Mouse (Mus musculus): ENCODE measurements around the gene Hdgfl2. TPM values are rescaled to one million over a fixed set of nuclear protein-coding genes. Genes with fewer than 3 reads are reported as not detected.

Gene Hdgfl2
- 140 and 150 TPM in 2 replicates for polyA plus RNA-seq (2015; fragmentation: Nextera tagmentation; extraction: Ambion mirVana)

DNA sequence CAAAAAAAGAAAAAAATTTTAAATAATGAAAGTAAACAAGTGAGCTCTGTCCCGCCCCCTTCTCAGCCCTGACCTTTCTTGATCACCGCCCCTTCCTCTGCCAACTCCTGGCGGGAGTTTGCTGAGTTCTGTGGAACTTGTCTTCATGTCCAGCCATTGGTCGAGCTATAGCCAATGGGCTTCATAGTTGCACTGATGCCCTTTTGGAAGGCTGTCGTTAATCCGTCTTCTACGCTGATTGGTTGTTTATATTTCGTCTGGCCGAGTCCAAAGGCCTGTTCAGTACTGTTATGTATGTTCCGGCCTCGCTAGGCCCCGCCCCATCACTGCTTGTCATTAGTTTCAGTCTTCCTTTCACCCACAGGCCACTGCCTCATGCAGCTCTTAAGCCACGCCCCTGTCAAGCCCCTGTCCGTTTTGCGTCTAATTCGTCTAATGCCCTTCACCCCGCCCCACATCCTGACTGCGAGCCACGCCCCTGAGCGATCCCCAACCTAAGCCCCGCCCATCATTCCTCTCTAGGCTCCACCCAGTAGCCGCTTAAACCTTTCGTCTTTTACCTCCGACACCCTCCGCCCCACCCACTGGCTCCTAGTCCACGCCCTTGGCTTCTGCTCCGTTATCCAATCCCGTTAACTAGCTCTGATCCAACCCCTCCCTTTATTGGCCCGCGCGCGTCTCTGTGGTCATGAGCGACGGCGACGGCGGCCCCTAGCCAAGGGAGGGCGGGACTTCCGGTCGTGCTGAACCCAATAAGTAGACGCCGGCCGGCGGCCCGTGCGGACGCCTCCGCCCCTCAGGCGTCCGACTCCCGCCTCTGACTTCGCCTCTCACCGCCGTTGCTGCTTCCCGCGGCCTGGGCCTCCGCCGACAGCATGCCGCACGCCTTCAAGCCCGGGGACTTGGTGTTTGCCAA, at the start of gene Hdgfl2:
Hdgfl2 (plus strand) TSS at position 755 of the 916 bp plus-strand sequence.
- peak; percentile 95 for ATAC-seq (ENCODE audit: low read depth)
- 0% methylated on average over 60 of the region's 61 CpGs for whole genome bisulfite sequencing
- H3K36me3 ChIP-seq: peaks cover 19% of the 10 kb centered on the region

DNA sequence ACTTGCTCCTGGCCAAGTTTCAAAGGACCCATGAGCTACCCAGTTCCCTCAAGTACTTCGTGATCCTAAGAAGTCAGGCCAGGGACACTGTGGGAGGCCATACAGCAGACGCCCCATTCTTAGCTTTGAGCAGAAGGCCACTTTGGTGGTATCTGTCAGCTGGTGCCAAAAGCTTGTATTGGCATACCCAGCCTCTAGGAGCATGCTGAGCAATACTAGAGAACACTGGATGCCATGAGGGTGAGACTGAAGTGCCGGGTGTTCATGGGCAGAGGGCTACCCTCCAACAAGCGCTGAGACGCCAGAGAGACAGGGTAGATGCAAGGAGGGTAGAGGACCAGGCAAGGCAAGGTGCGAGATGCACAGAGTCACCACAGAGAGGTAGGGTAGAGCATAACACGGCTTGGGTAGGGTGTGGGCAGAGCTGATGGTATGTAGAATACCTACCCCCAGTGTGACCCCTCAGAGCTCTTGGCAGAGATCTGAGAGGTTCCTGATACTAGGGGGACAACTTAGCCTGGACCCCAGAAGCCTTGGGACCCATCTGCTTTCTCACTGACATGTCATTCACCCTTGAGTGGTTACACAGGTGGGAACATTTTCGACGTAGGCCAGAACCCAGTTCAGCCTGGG, 49.1 kb upstream of the Hdgfl2 start:
- Histone ChIP-seq H3K4me2 (no peak overlapping the region), H3K9ac (0 out of 2 replicates have a peak overlapping the region, but pooled peaks have one; percentile 14), H3K27ac (replicated peaks) (no peak overlapping the region), H3K27me3 (no peaks in the 10 kb centered on the region), H3K4me1 (replicated peaks) (peaks cover 69% of the 10 kb centered on the region), H3K36me3 (peaks cover 48% of the 10 kb centered on the region), H3K4me3 (no peak overlapping the region), H3K9me3 (no peaks in the 10 kb centered on the region)
- ATAC-seq (ENCODE audit: low read depth): no peak
- 91% methylated on average over 9 of the region's 9 CpGs for WGBS

More for the DNA sequence above, at the start of gene Hdgfl2:
- Histone ChIP-seq H3K27ac (replicated peaks) (peak within 1 kb of the TSS; percentile 72), H3K9me3 (no peaks in the 10 kb centered on the region), H3K27me3 (no peaks in the 10 kb centered on the region), H3K4me2 (peak within 1 kb of the TSS; percentile 100), H3K9ac (peak within 1 kb of the TSS; percentile 95), H3K4me3 (peak within 1 kb of the TSS; percentile 84), H3K4me1 (replicated peaks) (peaks cover 43% of the 10 kb centered on the region)

DNA sequence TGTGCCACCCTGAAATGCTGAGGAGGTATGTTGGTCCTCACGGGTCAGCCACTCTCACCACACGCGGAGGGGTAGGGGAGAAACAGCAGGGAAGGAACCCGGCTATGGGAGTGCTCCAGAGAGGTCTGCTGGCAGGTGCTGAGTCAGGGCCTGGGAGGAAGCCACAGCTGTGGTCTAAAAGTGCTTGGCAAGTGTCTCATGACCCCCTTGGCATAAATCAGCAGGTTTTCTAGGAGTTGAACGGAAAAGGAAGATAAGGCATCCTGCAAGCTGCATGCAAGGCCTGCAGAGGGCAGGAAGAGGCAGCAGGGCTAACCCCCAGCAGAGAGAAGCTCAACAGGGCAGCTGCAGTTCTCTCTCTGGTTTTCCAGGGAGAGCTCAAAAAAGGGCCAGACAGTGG, 48.5 kb upstream of the Hdgfl2 start:
- Histone ChIP-seq H3K4me2 (no peak overlapping the region), H3K9ac (no peak overlapping the region), H3K9me3 (no peaks in the 10 kb centered on the region), H3K27ac (replicated peaks) (no peak overlapping the region), H3K4me3 (no peak overlapping the region), H3K4me1 (replicated peaks) (peaks cover 75% of the 10 kb centered on the region), H3K36me3 (peaks cover 48% of the 10 kb centered on the region), H3K27me3 (no peaks in the 10 kb centered on the region)
- ATAC-seq (ENCODE audit: low read depth): no peak
- 68% methylated on average over 5 of the region's 5 CpGs for WGBS

DNA sequence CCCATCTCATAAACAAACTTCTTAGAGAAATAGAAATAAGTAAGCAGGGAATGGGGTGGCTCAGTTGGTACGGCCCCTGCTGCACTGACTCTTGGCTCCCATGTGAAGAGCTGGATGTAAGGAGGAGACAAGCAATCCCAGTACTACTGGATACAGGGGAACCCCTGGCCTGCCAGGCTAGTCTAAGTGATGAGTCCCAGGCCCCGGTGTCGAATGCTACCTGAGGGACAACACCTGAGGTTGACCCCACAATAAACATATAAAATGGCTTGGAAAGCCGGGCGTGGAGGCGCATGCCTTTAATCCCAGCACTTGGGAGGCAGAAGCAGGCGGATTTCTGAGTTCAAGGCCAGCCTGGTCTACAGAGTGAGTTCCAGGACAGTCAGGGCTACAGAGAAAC, 48.0 kb upstream of the Hdgfl2 start:
- no peak overlapping the region for H3K4me3 ChIP-seq
- WGBS: 93% methylated on average over 7 of the region's 7 CpGs
- peaks cover 48% of the 10 kb centered on the region for H3K36me3 ChIP-seq
- no peak overlapping the region for H3K4me2 ChIP-seq
- no peak for ATAC-seq (ENCODE audit: low read depth)
- peaks cover 76% of the 10 kb centered on the region for H3K4me1 ChIP-seq (replicated peaks)
- H3K9me3 ChIP-seq: no peaks in the 10 kb centered on the region
- no peaks in the 10 kb centered on the region for H3K27me3 ChIP-seq
- no peak overlapping the region for H3K9ac ChIP-seq
- no peak overlapping the region for H3K27ac ChIP-seq (replicated peaks)

DNA sequence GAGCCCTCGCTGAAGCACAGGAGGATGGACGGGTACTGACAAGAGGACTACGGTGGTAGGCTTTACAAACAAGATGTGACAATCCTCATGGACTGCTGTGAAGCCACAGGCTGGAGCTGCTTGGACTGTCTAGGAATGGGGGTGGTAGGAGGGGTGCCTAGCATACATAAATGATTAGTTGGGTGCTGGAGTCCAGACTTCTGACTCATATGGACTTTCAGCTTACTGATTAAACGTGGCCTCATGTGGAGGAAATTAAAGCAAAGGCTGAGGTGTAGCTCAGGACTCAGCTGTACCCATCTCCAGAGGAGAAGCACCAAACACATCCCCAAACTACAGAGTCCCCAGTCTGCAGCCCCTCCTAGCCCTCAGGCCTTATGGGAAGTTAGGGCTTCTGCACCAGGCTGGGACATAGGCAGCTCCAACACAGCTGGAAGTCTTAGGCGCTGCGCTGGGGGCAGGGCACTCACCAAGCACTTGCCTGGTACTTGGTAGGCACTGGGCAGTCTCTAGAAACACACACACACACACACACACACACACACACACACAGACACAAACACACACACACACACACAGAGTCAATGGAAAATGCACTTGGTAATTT, 47.2 kb upstream of the Hdgfl2 start:
- H3K4me2 ChIP-seq: no peak overlapping the region
- H3K9ac ChIP-seq: peak overlapping the region; percentile 22; the same call in 1 of the 2 replicates
- H3K4me3 ChIP-seq: no peak overlapping the region
- H3K36me3 ChIP-seq: peaks cover 48% of the 10 kb centered on the region
- WGBS: 84% methylated on average over 6 of the region's 6 CpGs
- H3K9me3 ChIP-seq: no peaks in the 10 kb centered on the region
- H3K27ac ChIP-seq (replicated peaks): no peak overlapping the region
- no peaks in the 10 kb centered on the region for H3K27me3 ChIP-seq
- ATAC-seq (ENCODE audit: low read depth): no peak
- peaks cover 71% of the 10 kb centered on the region for H3K4me1 ChIP-seq (replicated peaks)

DNA sequence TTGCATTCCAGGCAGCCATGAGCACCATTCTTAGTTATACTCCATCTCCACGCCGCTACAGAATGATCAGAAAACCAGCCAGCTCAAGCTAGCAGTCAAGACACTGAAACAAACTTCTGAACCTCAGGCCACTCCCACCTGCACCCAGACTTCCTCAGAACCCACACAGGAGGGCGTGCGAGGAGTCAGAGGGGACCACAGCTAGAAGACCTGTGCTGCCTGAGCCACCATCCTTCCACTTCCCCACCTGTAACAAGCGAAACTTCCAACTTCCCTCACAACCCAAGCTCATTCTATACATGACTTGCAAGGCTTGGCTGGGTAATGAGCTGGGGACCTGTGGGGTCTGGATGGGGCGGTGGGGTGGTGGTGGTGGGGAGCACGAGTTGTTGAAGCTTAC, 46.6 kb upstream of the Hdgfl2 start:
- ATAC-seq (ENCODE audit: low read depth): no peak
- H3K4me2 ChIP-seq: no peak overlapping the region
- no peak overlapping the region for H3K27ac ChIP-seq (replicated peaks)
- peaks cover 46% of the 10 kb centered on the region for H3K36me3 ChIP-seq
- peaks cover 66% of the 10 kb centered on the region for H3K4me1 ChIP-seq (replicated peaks)
- H3K27me3 ChIP-seq: no peaks in the 10 kb centered on the region
- peak overlapping the region; percentile 22; the same call in 1 of the 2 replicates for H3K9ac ChIP-seq
- H3K4me3 ChIP-seq: no peak overlapping the region
- no peaks in the 10 kb centered on the region for H3K9me3 ChIP-seq
- WGBS: 81% methylated on average over 7 of the region's 7 CpGs

DNA sequence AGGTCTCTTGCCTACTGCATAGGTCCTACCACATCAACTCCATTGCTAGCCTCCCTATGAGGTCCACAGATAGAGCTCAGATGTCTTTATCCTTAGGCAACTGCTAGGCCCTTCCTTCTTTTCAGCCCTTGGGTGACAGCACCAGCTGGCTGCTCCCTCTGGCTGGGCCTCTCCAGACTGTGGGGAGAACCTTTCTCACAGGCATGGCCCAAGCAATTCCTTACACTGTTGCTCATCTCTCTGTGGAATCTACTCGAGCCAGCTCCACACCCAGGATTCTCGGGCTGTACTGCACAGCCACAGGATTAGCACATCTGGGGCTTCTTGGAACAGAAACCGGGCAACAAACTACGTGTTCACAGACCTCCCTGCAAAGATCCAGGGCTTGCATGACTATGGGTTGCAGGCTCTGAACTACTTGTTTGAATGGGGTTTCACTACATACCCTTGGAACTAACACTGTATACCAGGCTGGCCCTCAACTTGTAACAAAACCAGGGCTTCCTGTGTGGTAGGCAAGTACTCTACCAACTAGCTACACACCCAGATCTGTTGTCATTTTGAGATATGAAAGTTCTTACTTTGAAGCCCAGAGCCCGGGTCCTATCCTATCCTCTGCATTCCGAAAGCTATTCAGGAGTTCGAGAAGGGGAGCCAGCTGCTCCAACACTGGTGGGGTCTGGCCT, 45.3 kb upstream of the Hdgfl2 start:
- WGBS: 88% methylated on average over 7 of the region's 7 CpGs
- no peaks in the 10 kb centered on the region for H3K27me3 ChIP-seq
- H3K36me3 ChIP-seq: peaks cover 35% of the 10 kb centered on the region
- H3K27ac ChIP-seq (replicated peaks): no peak overlapping the region
- no peaks in the 10 kb centered on the region for H3K9me3 ChIP-seq
- H3K9ac ChIP-seq: peak overlapping the region; percentile 91
- ATAC-seq (ENCODE audit: low read depth): no peak
- H3K4me3 ChIP-seq: peak overlapping the region; percentile 4; the same call in 1 of the 2 replicates
- H3K4me1 ChIP-seq (replicated peaks): peaks cover 62% of the 10 kb centered on the region
- peak overlapping the region; percentile 67 for H3K4me2 ChIP-seq

DNA sequence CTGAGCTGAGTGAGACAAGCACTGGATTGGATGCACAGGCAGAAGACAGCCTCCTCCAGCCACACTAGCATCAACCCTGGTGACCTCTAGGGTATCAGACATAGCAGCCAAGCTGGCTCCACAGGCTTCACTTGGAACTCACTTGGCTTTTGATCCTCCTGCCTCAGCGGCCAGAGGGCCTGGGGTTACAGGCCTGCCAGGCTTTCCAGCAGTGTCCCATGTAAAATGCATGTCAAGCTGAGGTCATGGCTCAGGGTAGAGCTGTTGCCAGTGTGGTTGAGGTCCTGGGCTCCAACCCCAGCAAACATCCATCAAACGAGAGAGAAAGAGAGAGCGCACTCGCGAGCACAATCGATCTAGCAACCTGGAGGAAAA, 44.7 kb upstream of the Hdgfl2 start:
- peak overlapping the region; percentile 91 for H3K9ac ChIP-seq

DNA sequence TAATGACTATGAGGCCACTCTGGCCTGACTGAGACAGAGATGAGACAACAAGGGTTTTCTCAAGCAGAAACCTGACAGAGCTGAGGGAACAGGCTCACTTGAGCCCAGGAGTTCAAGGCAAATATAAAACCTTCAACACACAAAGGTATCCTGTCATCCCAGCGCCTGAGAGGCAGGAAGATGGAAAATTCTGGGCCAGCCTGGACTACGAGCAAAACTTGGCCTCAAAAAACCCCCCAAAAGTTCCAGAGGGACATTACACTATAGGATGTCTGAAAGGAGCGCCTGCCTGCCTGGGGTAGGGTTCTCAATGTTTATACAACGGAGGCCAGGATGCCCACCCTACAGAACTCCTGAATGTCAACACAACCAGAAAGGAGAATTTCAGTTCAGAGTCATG, 44.2 kb upstream of the Hdgfl2 start:
- H3K9ac ChIP-seq: peak overlapping the region; percentile 91

More for the DNA sequence above, 44.7 kb upstream of the Hdgfl2 start:
- no peaks in the 10 kb centered on the region for H3K27me3 ChIP-seq
- H3K4me1 ChIP-seq (replicated peaks): peaks cover 56% of the 10 kb centered on the region
- no peak overlapping the region for H3K27ac ChIP-seq (replicated peaks)
- no peaks in the 10 kb centered on the region for H3K9me3 ChIP-seq
- ATAC-seq (ENCODE audit: low read depth): no peak
- 88% methylated on average over 6 of the region's 6 CpGs for WGBS
- peak overlapping the region; percentile 4; the same call in 1 of the 2 replicates for H3K4me3 ChIP-seq
- H3K36me3 ChIP-seq: peaks cover 29% of the 10 kb centered on the region
- peak overlapping the region; percentile 67 for H3K4me2 ChIP-seq

DNA sequence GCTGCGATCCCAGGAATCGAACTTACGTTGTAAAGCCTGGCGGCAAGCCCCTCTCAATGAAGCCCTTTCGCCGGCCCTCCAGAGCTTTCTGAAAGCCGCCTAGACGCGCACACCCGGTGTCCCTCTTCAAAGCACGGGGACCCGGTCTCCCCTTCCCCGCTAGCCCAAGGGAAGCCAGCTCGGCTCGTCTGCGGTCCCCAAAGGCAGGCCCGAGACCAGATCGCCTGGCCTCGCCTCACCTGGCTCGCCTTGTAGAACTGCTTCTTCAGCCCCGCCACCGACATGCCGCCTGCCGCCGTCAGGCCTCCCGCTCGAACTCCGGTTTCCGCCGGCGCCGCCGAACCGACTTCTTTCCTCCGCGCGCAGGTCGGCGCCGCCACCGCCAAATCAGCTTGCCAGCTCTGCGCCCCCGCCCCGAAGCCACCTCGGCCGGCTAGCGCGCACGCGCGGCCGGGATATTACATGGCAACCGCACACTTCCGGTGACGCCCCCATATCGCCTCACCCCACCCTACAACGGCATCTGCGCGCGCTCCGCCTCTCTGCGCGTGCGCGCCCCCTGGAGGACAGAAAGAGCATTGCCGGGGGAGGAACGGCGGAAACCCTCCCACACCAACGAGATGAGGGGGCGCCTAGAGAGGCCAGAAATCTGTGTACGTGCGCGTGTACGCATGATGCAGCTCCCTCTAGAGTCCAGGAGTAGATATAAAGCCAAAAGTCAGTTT, 43.1 kb upstream of the Hdgfl2 start, which contains the start of gene Sh3gl1:
Sh3gl1 (minus strand) TSS at position 460 of the 725 bp plus-strand sequence.
- H3K4me1 ChIP-seq (replicated peaks): peaks cover 58% of the 10 kb centered on the region
- under 1% methylated on average over 74 of the region's 74 CpGs for WGBS
- ATAC-seq (ENCODE audit: low read depth): peak; percentile 91

More for the DNA sequence above, 44.2 kb upstream of the Hdgfl2 start:
- no peak overlapping the region for H3K27ac ChIP-seq (replicated peaks)
- H3K4me2 ChIP-seq: peak overlapping the region; percentile 67
- peak overlapping the region; percentile 89 for H3K4me3 ChIP-seq
- 85% methylated on average over 4 of the region's 4 CpGs for WGBS
- H3K4me1 ChIP-seq (replicated peaks): peaks cover 56% of the 10 kb centered on the region
- no peak for ATAC-seq (ENCODE audit: low read depth)
- peaks cover 28% of the 10 kb centered on the region for H3K36me3 ChIP-seq
- no peaks in the 10 kb centered on the region for H3K27me3 ChIP-seq
- H3K9me3 ChIP-seq: no peaks in the 10 kb centered on the region

DNA sequence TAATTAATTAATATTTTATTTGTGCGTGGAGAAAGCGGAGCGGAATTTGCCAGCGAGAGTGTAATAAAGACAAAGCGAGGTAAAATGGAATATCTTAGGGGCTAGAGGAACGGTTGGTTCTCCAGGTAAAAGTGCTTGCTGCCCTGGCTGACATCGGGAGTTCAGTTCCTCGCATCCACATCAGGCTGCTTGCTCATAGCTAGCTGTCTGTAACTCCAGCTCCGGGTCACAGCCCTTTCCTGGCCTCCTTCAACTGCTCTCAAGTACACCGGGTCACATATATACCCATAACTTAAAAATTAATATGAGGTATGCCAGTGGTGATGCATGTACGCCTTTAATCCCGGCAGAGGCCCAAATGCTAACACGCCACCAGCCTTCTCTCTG, 42.5 kb upstream of the Hdgfl2 start:
- Histone ChIP-seq H3K27me3 (no peaks in the 10 kb centered on the region), H3K9me3 (no peaks in the 10 kb centered on the region), H3K4me3 (peak overlapping the region; percentile 21), H3K4me1 (replicated peaks) (peaks cover 58% of the 10 kb centered on the region), H3K9ac (peak overlapping the region; percentile 10; the same call in 1 of the 2 replicates), H3K4me2 (peak overlapping the region; percentile 67), H3K27ac (replicated peaks) (0 out of 2 replicates have a peak overlapping the region, but pooled peaks have one; percentile 3), H3K36me3 (peaks cover 21% of the 10 kb centered on the region)
- peak; percentile 47 for ATAC-seq (ENCODE audit: low read depth)
- WGBS: 40% methylated on average over 13 of the region's 13 CpGs

More for the DNA sequence above, 43.1 kb upstream of the Hdgfl2 start, which contains the start of gene Sh3gl1:
- Histone ChIP-seq H3K4me2 (peak within 1 kb of the TSS; percentile 67), H3K27me3 (no peaks in the 10 kb centered on the region), H3K9ac (peak within 1 kb of the TSS; percentile 91), H3K9me3 (no peaks in the 10 kb centered on the region), H3K36me3 (peaks cover 23% of the 10 kb centered on the region), H3K4me3 (peak within 1 kb of the TSS; percentile 89), H3K27ac (replicated peaks) (peak within 1 kb of the TSS; percentile 90)
